Mouse (Mus musculus): ENCODE results near the gene Strn3.
"Not testable (repeated sequence)": the region's sequence is repeated elsewhere in the genome, so short reads cannot be mapped to it uniquely, and the experiment has no call there.

The Strn3 gene

DNA sequence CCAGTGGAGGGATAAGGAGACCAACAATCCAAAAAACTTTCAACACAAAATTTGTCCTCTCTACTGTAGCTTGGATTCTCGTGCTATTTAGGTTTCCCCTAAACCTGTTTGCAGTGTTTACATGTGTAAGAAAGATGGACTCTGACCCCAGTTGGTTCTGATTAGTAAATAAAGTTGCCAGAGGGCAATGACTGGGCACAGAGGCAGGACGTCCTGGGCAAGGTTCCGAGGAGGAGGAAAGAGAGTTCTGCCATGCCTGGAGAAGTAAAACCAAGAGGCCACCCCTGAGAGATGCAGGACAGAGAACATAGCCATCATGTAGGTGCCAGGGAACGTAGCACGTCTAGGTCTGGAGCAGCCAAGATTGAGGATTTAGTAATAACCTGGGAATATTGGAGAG, 79.3 kb downstream of the Strn3 start:
- no peak for DNase-seq (ENCODE audit: low spot score in 2 of 2)

DNA sequence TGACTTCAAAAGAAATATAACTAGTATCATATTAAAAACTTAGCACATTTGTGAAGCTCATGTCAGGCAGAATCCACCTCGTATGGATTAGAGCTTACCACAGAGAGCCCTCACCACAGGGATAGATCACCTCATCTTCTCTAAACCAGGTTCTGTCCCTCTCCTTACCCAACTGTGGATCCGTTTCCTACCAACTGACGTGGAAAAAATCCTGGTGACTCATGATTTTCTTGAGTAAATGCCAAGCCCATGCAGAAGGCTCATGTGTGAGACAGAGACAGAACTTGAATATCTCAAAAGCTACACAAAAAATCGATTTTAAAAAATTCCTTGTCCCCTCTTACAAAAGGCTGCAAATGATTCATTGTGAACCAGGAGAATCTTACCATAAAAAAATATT, 85.6 kb downstream of the Strn3 start:
- no peak for DNase-seq (ENCODE audit: low spot score in 2 of 2)

DNA sequence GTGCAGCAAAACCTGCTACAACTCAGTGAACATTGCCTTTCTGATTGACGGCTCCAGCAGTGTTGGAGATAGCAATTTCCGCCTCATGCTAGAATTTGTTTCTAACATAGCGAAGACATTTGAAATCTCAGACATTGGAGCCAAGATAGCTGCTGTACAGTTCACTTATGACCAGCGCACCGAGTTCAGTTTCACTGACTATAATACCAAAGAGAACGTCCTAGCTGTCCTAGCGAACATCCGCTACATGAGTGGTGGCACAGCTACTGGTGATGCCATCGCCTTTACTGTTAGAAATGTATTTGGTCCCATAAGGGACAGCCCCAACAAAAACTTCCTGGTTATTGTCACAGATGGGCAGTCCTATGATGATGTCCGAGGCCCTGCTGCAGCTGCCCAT, 88.4 kb downstream of the Strn3 start:
- DNase-seq (ENCODE audit: low spot score in 2 of 2) = no peak

DNA sequence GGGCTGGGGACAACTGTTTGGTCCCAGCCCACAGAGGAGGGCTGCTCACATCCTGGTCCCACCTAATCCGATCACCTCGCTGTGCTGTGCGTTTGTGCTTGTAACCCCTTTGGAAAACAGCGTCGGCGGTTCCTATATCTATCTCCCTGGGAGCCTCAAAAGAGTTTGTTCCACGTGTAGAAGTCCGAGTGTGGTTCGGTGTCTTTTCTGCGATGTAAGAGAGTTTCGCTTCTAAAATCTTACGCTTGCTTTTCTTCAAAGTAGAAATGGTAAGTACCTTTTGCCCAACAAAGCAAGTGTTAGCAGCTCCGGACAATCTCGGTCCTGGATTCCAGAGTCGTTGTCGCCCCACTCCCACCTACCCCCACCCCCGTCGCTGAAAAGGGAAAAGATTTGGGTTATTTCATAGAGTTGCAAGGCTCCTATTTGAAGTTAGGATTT, 97.6 kb downstream of the Strn3 start:
- no peak for DNase-seq (ENCODE audit: low spot score in 2 of 2)

DNA sequence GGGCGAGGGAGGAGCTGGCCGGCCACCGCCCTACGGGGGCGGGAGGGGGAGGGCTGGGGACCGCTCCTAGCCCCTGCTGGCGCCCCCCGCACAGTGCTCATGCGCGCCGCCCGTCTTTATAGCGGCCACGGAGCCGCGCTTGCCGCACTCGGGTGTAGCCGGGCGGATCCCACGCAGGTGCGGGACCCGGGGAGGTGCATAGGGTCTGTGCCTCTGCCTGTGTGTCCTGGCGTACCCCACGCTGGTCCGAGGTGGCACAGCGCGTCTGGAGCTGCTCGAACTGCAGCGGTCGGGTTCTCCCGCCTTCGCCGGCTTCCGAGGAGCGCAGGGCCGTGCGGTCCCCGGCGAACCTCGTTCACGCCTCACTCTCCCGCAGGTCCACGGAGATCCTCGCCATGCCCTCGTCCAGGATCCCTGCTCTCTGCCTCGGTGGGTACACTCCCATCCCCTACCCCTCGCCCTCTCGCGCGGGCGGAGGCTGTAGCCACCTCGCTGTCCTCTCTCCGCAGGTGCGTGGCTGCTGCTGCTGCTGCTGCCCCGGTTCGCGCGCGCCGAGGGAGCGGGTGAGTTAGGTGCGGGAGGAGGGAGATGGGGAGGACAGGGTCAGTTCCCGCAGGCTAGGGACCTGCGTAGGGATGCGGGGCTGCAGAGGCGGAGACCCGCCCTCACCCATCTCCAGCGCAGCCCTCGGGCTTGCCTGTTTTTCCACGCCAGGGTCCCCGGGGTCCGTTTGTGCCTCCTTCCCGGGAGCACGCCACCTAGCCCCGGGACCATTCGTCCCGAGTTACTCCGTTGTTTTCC, 98.3 kb downstream of the Strn3 start, which contains the start of gene Coch:
Gene Coch (plus strand): TSS at position 113 of the 801 bp plus-strand sequence.
- peak in 1 of 2 experiments; percentile 63 for DNase-seq (ENCODE audit: low spot score in 2 of 2)

DNA sequence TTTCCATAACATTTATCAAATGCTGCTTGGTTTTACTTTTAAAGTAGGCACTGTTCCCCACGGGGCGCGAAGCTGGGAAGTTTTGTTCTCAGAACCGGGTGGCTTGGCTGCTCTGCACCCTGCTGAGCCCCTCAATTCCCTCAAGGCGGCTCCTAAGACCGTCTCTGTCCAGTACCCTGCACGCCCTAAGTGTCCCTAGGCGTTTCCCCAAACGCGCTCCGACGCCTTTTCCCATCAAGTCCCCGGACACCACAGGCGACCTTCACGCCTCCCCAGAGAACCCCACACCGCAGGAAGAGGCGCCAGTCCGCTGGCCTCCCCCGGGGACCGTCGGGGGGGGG, 98.8 kb downstream of the Strn3 start:
- DNase-seq (ENCODE audit: low spot score in 2 of 2) = peak in 1 of 2 experiments; percentile 61

DNA sequence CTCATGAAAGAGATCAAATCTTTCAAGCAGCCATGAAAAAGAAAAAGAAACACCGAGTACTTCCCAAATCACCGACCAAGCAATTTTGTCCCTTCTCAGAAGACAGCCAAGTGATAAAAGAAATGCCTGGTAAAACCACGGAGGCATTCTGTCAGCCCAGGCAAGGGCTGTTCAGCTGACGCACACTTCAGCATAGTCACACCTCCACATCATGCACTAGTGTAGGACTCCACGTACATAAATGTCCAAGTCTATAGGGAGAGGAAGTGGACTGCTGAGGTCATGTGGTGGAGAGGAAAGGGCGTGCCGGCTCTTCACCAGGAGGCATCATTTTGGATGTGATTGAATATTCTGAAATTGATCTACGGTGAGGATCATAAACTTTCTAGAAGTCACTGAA, 99.8 kb downstream of the Strn3 start:
- no peak for DNase-seq (ENCODE audit: low spot score in 2 of 2)

DNA sequence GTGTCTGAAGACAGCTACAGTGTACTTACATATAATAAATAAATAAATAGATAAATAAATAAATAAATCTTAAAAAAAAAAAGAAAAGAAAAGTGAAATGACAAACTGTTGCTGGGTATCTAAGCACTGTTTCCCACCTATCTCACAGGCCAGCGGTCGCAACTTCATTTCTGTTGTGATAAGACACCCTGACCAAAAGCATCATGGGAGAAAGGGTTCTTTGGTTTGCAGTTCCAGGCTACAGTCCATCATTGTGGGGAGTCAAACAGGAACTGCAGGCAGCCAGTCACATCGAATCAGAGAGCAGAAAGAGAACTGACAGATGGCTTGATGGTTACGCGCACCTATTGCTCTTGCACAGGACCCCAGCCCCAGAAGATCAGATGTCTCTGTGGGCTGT, 102.4 kb downstream of the Strn3 start:
- DNase-seq (ENCODE audit: low spot score in 2 of 2) = no peak

DNA sequence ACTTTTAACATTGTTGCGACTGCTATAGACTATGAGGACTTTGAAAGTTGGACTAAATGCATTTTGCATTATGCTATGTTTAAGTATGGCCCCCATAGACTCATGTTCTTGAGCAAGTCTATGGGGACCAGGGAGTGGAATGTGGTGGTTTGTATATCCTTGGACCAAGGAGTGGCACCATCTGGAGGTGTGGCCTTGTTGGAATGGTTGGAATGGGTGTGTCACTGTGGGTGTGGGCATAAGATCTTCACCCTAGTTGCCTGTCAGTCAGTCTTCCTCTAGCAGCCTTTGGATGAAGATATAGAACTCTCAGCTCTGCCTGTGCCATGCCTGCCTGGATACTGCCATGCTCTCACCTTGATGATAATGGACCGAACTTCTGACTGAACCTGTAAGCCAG, 113.9 kb downstream of the Strn3 start:
- DNase-seq (ENCODE audit: low spot score in 2 of 2) = not testable (repeated sequence)

DNA sequence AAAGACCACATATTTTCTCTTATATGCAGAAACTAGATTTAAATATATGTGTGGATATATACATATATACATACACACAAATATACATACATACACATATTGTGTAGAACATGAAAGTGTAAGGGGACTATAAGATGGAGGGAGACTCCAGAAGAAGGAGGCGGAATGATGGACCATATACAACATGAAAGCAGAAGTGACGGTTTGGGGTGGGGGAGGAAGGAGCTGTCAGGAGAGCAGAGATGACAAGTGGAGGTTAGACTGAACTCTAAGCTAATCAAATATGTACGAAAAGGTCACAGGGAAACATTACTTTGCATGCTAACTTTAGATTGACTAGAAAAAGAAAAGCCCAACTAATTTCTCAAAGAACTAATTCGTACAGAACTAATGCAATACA, 119.0 kb downstream of the Strn3 start:
- DNase-seq (ENCODE audit: low spot score in 2 of 2) = no peak

DNA sequence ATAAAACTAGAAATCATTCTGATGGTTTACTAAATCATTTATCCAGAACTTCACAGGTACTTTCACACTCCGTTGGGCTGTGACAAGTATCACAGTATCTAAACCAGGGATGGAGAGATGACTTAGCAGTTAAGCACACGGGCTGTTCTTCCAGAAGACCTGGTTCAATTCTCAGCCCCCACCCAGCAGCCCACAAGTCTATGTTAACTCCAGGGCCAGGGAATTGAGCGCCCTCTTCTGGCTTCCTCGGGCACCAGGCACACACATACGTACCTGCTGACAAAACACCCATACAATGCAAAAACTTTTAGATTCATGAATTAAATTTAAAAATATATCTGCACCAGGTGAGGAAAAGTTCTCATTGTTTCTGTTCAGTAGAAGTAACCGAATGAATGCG, 121.8 kb downstream of the Strn3 start:
- no peak for DNase-seq (ENCODE audit: low spot score in 2 of 2)

DNA sequence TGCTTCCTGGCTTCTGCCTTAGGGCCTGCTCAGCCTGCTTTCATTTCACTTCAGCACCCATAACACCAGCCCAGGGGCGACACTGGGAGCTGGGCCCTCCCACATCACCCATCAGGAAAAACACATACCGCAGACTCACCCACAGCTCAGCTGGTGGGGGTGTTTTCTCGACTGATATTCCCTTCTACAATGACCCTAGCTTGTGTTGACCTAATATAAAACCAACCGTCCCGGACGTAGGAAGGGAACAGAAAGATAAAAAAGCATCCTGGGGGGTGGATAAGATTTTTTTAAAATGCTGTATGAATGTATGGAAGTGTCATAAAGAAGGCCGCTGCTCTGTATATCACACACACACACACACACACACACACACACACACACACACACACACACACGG, 122.2 kb downstream of the Strn3 start:
- DNase-seq (ENCODE audit: low spot score in 2 of 2) = no peak

DNA sequence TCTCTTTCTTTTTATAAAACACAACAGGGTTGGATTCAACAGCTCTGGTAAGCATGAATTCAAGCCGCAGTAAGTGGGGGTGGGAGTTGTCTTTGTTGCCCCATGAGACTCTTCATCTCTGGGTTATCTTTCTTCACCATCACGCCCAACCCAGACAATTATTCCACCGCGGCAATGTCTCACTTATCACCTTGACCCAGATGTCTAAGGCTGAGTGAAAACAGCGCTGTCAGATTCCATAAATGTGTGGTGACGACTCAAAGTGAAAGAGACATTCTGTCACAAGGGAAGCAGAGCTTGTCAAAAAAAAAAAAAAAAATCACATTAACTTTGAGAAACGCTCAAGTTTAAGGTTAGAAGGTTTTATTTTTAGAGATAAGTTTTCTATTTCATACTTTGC, 124.5 kb downstream of the Strn3 start:
- DNase-seq (ENCODE audit: low spot score in 2 of 2) = no peak

DNA sequence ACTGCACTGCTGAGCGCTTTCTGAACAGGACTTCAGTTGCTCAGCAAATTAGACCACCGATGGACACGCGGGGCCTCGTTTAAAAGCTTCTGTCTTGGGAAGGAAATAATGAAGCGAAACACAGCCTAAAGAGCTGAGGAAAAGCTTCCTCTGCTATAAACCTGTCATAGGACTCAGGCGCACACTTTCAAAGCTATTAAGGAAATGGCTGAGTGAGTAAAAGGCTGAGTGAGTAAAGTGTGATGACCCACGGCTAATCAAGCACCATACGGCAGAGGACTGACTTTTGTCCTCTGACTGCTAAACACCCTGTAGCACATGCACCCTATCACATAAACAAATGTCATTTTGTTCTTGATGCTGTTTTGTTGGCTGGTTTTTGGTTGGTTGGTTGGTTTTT, 130.3 kb downstream of the Strn3 start:
- no peak for DNase-seq (ENCODE audit: low spot score in 2 of 2)
